Mouse (Mus musculus) G1E-ER4 (cell line): ENCODE measurements around the gene Prpf31. TPM values are rescaled to one million over a fixed set of nuclear protein-coding genes. Genes with fewer than 3 reads are reported as not detected.
A peak's percentile ranks its signal among the peaks of the same experiment; 100 is the strongest.

Experiments
- GATA1 ChIP-seq: IDR thresholded peaks from one replicate; pipeline ENCODE4 v1.8.0; 2012; ENCODE audit warnings: low read length, inconsistent platforms
- polyA plus RNA-seq: library from polyadenylated mRNA; stranded (reverse); fragments of >175 nt; gene quantifications from 2 replicates; pipeline ENCODE4 v1.2.3, GENCODE M21; 2012

Gene Prpf31
- 110 and 112 TPM in 2 replicates for polyA plus RNA-seq

DNA sequence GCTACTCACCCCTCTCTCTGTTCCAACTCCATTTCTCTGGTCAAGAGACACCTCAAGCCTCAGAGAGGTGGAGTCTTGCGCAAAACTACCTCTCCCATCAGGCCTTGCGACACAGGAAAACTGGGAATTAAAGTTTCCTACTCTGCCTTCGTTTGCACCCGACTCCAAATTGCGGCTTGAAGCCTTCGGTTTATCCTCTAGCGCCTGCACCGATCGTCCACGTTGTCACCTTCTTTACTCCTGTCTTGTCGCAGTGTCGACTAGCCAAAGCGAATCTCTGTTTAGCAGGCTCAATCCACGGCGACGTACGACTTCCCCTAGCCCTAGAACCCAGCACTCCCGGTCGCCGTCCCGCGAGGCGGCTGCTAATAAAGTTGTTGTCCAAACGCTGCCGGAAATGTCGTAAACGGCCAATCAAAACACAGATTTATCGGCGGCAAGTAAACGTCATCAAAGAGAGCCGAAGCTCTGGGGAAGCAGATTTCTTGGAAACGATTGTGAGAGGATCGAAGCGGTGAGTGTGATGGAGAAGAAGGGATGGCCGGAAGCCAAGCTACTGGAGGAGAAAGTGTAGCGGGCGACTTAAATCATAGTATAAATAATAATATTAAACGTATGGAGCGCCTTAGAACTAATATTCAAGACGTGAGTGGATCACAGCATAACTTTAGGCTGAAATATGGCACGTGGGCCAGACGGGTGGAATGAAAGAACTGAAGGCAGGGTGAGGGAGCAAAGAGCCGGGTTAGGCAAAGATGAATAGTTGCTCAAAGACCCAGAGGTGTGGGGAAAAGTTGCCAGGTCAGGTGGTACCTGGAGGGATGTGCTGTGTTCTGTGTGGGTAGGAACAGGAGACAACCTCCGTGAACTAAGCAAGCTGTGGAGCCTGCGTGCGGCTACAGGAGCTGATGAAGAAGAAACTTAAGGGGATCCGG lies at the start of gene Prpf31, which contains the start of gene Tfpt:
Gene Prpf31, plus strand, starts transcription at position 443 of the 935 bp plus-strand sequence.
Gene Tfpt, minus strand, starts transcription at position 387 of the 935 bp plus-strand sequence.
- no peak for TF ChIP-seq GATA1

DNA sequence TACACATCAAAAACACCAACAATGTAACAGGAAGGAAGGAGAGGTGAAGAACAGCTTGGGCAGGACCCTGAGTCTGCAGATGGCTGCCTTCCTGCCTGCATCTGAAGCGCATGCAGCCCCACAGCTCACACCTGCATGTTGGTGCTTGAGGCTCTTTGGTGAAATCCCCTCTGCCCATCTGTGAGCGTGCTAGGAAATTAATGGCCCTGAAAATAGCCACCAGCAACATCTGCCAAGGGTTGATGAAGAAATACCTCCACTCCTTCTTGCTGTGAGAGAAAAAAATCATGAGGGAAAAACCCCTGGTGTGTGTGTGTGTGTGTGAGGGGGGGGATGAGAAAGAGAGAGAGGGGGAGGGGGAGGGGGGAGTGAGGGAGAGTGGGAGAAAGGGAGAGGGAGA lies 49.8 kb upstream of the Prpf31 start:
- TF ChIP-seq GATA1, result no peak

- peak; percentile 59 for TF ChIP-seq GATA1
Observed at GRCm38 (mm10) chr7:3585763-3586162, 44.0 kb upstream of the Prpf31 start.

DNA sequence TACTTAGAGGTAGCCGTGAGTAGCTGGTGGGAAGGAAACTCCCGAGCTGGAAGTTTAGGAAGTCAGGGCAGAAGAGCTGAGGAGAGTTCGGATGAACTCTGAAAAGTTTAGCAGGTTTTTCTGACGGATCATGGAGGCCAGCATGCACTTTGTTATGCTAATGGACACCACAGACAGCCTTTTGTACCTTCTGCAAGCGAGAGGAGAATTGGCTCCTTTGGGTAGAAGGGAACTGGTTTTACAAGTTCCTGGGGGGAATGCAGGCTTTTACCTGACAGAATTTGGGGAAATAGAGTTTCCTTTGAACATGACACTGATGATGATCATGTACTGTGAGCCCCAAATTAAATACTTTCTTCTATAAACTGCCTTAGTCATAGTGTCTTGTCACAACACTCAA lies 43.5 kb upstream of the Prpf31 start:
- no peak for TF ChIP-seq GATA1

GRCm38 (mm10) chr7:3587292-3587691 lies 42.5 kb upstream of the Prpf31 start:
- no peak for TF ChIP-seq GATA1

- no peak for TF ChIP-seq GATA1
Observed at GRCm38 (mm10) chr7:3590550-3590949, 39.2 kb upstream of the Prpf31 start.

DNA sequence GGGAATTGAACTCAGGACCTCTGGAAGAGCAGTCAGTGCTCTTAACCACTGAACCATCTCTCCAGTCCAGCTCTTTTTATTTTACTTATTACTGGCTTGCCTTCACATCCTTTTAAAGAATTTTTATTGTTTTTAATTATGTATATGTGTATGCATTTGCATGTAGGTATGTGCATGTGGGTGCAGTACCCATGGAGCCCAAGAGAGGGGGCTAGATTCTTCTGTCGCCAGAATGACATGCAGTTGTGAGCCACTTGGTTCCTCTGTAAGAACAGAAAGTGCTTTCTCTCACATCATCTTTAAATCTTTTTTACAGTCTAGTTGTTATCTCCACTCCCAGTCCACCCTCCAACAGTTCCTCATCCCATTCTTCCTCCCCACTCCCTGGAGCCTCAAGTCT lies 38.3 kb upstream of the Prpf31 start:
- no peak for TF ChIP-seq GATA1

DNA sequence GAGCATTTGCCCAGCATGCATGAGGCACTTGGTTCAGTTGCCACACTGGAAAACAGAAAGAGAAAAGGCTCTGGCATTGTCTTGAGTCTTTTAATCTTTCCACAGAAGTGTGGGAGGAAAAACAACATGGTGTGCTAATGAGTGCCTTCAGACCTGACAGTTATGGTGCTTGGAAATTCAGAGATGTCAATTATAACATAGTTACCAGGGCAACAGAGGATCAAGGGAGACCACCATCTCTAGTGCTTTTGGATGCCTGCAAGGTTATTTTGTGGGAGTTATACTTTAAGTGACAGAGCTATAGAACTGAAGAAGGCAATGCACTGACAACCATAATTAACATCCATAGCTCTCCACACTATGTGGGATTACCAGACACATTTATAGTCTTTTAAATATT lies 35.9 kb upstream of the Prpf31 start:
- no peak for TF ChIP-seq GATA1

- no peak for TF ChIP-seq GATA1
Observed at GRCm38 (mm10) chr7:3594686-3595085, 35.1 kb upstream of the Prpf31 start.

GRCm38 (mm10) chr7:3595146-3595545 lies 34.6 kb upstream of the Prpf31 start:
- no peak for TF ChIP-seq GATA1

DNA sequence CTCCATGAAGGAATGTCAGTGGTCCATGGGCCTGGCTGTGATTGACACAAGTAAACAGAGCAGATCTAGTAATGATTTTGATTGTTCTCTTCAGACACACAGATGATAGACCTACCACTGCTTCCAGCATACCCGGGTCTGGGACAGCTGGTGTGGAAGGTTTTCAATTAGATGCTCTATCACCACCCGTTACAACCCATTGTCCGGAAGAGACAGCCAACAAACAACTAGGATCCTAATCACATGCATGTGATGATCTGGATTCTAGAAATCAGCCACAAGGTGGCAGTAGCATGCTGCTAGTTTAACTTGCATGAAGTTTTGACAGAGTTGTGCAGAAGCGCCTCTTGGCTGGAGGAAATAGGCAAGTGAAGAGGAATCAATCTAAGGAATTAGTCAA lies 28.7 kb upstream of the Prpf31 start:
- no peak for TF ChIP-seq GATA1

GRCm38 (mm10) chr7:3606798-3607197 lies 23.0 kb upstream of the Prpf31 start:
- no peak for TF ChIP-seq GATA1

DNA sequence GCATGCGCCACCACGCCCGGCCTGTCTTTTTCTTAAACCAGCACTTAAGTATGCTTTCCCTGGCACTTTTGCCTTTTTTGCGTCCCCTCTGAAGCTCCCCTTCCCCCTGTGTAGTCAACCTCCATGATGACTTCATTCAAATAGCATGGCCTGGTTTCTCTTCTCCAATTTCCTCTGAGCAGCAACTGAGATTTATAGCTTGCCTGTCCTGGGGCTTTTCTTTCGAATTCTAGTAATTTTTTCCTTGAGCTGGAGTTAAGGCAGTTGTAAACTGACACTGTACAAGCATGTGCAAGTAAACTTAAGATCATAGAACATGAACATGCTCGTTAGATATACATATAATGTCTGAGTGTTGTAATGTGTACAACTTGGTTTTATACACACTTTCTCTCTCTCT lies 22.4 kb upstream of the Prpf31 start:
- TF ChIP-seq GATA1, result no peak

DNA sequence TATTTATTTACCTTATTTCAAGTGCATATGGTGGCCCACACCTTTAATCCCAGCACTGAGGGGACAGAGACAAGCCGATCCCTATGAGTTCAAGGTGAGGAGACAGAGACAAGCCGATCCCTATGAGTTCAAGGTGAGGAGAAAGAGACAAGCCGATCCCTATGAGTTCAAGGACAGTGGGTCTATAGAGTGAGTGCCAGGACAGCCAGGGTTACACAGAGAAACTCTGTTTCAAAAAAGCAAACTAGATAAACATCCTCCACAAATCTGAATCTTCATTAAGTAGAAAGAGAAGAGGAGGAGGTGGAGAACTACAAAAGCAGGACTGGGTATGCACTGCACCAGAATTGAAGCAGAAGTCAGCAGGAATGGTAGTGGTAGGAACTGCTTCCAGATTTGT lies 21.1 kb upstream of the Prpf31 start:
- no peak for TF ChIP-seq GATA1

DNA sequence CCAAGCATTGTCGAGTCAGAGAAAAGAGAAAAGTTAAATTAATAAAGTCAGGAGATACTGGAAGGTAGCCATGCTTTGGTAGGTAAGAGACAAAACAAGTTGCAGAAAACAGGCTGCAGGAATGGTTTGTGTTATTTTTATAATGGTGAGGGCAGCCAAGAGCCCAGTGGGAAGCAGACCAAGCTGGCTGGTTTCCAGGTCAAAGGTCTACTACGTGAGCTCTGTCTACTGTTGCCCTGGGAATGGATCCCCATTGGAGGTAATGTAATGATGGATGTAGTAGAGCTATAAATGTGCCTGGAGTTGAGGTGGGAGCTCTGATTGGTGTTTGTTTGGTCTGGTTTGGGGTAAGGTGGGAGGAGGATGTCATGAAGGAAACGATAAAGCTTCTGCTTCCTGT lies 20.7 kb upstream of the Prpf31 start:
- TF ChIP-seq GATA1, result no peak

GRCm38 (mm10) chr7:3610437-3610836 lies 19.3 kb upstream of the Prpf31 start:
- TF ChIP-seq GATA1, result no peak

DNA sequence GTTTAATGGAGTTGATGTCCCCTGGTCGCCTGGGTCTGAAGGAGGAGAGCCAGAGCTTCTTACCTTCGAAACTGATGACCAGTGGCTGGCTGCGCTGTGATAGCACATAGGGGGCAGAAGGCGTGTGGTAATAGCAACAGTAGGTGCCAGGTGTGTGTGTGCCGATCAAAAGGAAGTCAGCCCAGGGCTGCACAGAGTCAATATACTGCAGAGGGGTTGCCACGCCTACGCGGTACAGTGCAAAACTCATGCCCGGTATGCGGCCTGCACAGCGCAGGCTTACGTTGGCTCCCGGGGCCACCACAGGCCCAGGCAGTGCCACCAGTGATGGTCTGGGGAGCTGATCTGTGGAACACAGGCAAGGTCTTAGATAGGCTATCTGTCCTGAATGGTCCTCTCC lies 18.8 kb upstream of the Prpf31 start:
- no peak for TF ChIP-seq GATA1
